ENCODE assay signal across 10 mouse cellular contexts in genomic region chr13:33074029-33074428, GRCm38 (mm10). TPM values are rescaled to one million over a fixed set of nuclear protein-coding genes. Genes with fewer than 3 reads are reported as not detected.
DNase-seq lines count a peak whose midpoint lies in the region; ATAC-seq and TF ChIP-seq lines count a peak whose summit lies in the region.
"Had no signal": no experiment of that assay in that cellular context is flagged by ENCODE, and none has a peak within 500 bp of the region (broad histone marks: within the 10 kb centered on the region; RNA-seq: fewer than 3 reads in every experiment).

No protein-coding gene starts in this region.

- TF ChIP-seq CTCF in MEL (IDR thresholded peaks at IDR 0.05 in 2 of 3, conservative IDR thresholded peaks at IDR 0.05 in 1 of 3; ENCODE audit: control insufficient read depth in 1 of 3, insufficient read depth in 1 of 3, low read depth in 2 of 3, low read length in 3 of 3, poor library complexity in 1 of 3, severe bottlenecking in 1 of 3): peak; percentile 44 to 79 (median 62)

- TF ChIP-seq EP300 in MEL (IDR thresholded peaks at IDR 0.05; ENCODE audit: low read depth in 1 of 2, low read length in 2 of 2): no peak

- H3K4me1 ChIP-seq in hindbrain, embryonic 16.5 days (ENCODE audit: control insufficient read depth, insufficient read depth, low read depth, low read length): no peaks in the 10 kb centered on the region
- H3K4me1 ChIP-seq in hindbrain, embryonic 12.5 days: no peaks in the 10 kb centered on the region
- no peaks in the 10 kb centered on the region for H3K4me1 ChIP-seq in MEL (ENCODE audit: control insufficient read depth in 1 of 2, insufficient read depth in 2 of 2, low read length in 2 of 2)
- no peaks in the 10 kb centered on the region for H3K4me1 ChIP-seq in kidney, embryonic 14.5 days (ENCODE audit: control insufficient read depth, insufficient read depth, low read length)
- H3K4me1 ChIP-seq: embryonic facial prominence, embryonic 12.5 days had no signal

- peak; percentile 58 for DNase-seq in MEL (ENCODE audit: low read depth, low spot score)
- DNase-seq in embryo, embryonic 10.5 days (ENCODE audit: low spot score): peak; percentile 42
- peak; percentile 42 for DNase-seq in yolk sac, embryonic 10.5 days (ENCODE audit: low spot score)
- no peak for DNase-seq in right cerebral cortex, postnatal 14 days

- peak; percentile 77 for TF ChIP-seq RAD21 in MEL (IDR thresholded peaks at IDR 0.05; ENCODE audit: low read depth, low read length)

- H3K4me2 ChIP-seq in hindbrain, embryonic 16.5 days (ENCODE audit: low read length): no peak overlapping the region
- H3K4me2 ChIP-seq in hindbrain, embryonic 12.5 days (replicated peaks): no peak overlapping the region
- no peak overlapping the region for H3K4me2 ChIP-seq in kidney, embryonic 14.5 days (replicated peaks; ENCODE audit: low read depth, low read length)
- H3K4me2 ChIP-seq: embryonic facial prominence, embryonic 12.5 days had no signal

- TF ChIP-seq POLR2A in MEL (IDR thresholded peaks at IDR 0.05; ENCODE audit: control insufficient read depth in 1 of 2, insufficient read depth in 1 of 2, low read depth in 1 of 2, low read length in 2 of 2, poor library complexity in 1 of 2): no peak

- H3K4me3 ChIP-seq in hindbrain, embryonic 16.5 days (ENCODE audit: low read length): no peak overlapping the region
- no peak overlapping the region for H3K4me3 ChIP-seq in hindbrain, embryonic 12.5 days
- no peak overlapping the region for H3K4me3 ChIP-seq in MEL (ENCODE audit: control insufficient read depth in 1 of 2, insufficient read depth in 1 of 2, low read depth in 2 of 2, low read length in 2 of 2)
- H3K4me3 ChIP-seq in kidney, embryonic 14.5 days (ENCODE audit: low read length): no peak overlapping the region
- H3K4me3 ChIP-seq: embryonic facial prominence, embryonic 12.5 days had no signal

- no peaks in the 10 kb centered on the region for H3K36me3 ChIP-seq in hindbrain, embryonic 16.5 days (ENCODE audit: control insufficient read depth, insufficient read depth, low read length)
- no peaks in the 10 kb centered on the region for H3K36me3 ChIP-seq in hindbrain, embryonic 12.5 days
- H3K36me3 ChIP-seq in MEL (ENCODE audit: control insufficient read depth in 1 of 2, insufficient read depth in 2 of 2, low read length in 2 of 2): no peaks in the 10 kb centered on the region
- no peaks in the 10 kb centered on the region for H3K36me3 ChIP-seq in kidney, embryonic 14.5 days (ENCODE audit: control insufficient read depth, insufficient read depth, low read length)
- H3K36me3 ChIP-seq: embryonic facial prominence, embryonic 12.5 days had no signal

- no peak overlapping the region for H3K9ac ChIP-seq in hindbrain, embryonic 16.5 days (ENCODE audit: low read depth, low read length)
- no peak overlapping the region for H3K9ac ChIP-seq in hindbrain, embryonic 12.5 days
- no peak overlapping the region for H3K9ac ChIP-seq in MEL (ENCODE audit: control insufficient read depth, low read depth, low read length, poor library complexity, severe bottlenecking)
- no peak overlapping the region for H3K9ac ChIP-seq in kidney, embryonic 14.5 days (ENCODE audit: low read depth, low read length)
- H3K9ac ChIP-seq: embryonic facial prominence, embryonic 12.5 days had no signal

- H3K79me2 ChIP-seq in MEL (ENCODE audit: control insufficient read depth, insufficient read depth, low read length, poor library complexity): no peaks in the 10 kb centered on the region

- H3K9me3 ChIP-seq in hindbrain, embryonic 16.5 days (ENCODE audit: control insufficient read depth, low read length): no peaks in the 10 kb centered on the region
- H3K9me3 ChIP-seq in hindbrain, embryonic 12.5 days (replicated peaks): no peaks in the 10 kb centered on the region
- H3K9me3 ChIP-seq in MEL (replicated peaks; ENCODE audit: insufficient read depth, low read length): no peaks in the 10 kb centered on the region
- no peaks in the 10 kb centered on the region for H3K9me3 ChIP-seq in kidney, embryonic 14.5 days (ENCODE audit: control insufficient read depth, low read length)
- H3K9me3 ChIP-seq: embryonic facial prominence, embryonic 12.5 days had no signal

- H3K27me3 ChIP-seq in hindbrain, embryonic 16.5 days (replicated peaks; ENCODE audit: control insufficient read depth, insufficient read depth, low read length): no peaks in the 10 kb centered on the region
- H3K27me3 ChIP-seq in hindbrain, embryonic 12.5 days: no peaks in the 10 kb centered on the region
- peaks cover 0 to 1% of the 10 kb centered on the region in 2 experiments; a peak in 2 of 4 replicates for H3K27me3 ChIP-seq in MEL (ENCODE audit: control insufficient read depth in 1 of 2, insufficient read depth in 2 of 2, low read length in 2 of 2)
- H3K27me3 ChIP-seq in kidney, embryonic 14.5 days (ENCODE audit: control insufficient read depth, insufficient read depth, low read length): no peaks in the 10 kb centered on the region
- H3K27me3 ChIP-seq: embryonic facial prominence, embryonic 12.5 days had no signal

- ATAC-seq in hindbrain, embryonic 16.5 days: 0 out of 2 replicates have a peak, but pooled peaks have one; percentile 67
- ATAC-seq in hindbrain, embryonic 12.5 days (ENCODE audit: low FRiP score): no peak
- peak; percentile 78; the same call in 1 of the 2 replicates for ATAC-seq in kidney, embryonic 14.5 days (ENCODE audit: low FRiP score, low TSS enrichment)
- peak; percentile 20; the same call in 1 of the 2 replicates for ATAC-seq in megakaryocyte, adult 5-6 weeks (ENCODE audit: poor library complexity, severe bottlenecking)

- no peak overlapping the region for H3K27ac ChIP-seq in hindbrain, embryonic 16.5 days (ENCODE audit: low read depth, low read length)
- H3K27ac ChIP-seq in hindbrain, embryonic 12.5 days: no peak overlapping the region
- no peak overlapping the region for H3K27ac ChIP-seq in MEL (ENCODE audit: control insufficient read depth, low read depth, low read length)
- no peak overlapping the region for H3K27ac ChIP-seq in kidney, embryonic 14.5 days (ENCODE audit: low read depth, low read length)
- H3K27ac ChIP-seq: embryonic facial prominence, embryonic 12.5 days had no signal

TF ChIP-seq in MEL, 35 proteins besides CTCF, POLR2A, EP300 and RAD21:
- TF ChIP-seq SMC3 (IDR thresholded peaks at IDR 0.05; ENCODE audit: low read depth, low read length): peak; percentile 96
- peak; percentile 85 for TF ChIP-seq ZC3H11A (IDR thresholded peaks at IDR 0.05; ENCODE audit: low read depth, low read length)
- no peak for TF ChIP-seq POLR2AphosphoS5 (IDR thresholded peaks at IDR 0.05; ENCODE audit: borderline replicate concordance, low read depth, low read length)

RNA-seq across cellular contexts. Expression of gene Serpinb1b, which starts 4.3 kb away (rescaled TPM):
- polyA plus RNA-seq in hindbrain, embryonic 16.5 days (2015; fragmentation: Nextera tagmentation; extraction: Ambion mirVana): 26.4 and 34.9 TPM in 2 replicates
- polyA plus RNA-seq in hindbrain, embryonic 12.5 days (2016; fragmentation: Nextera tagmentation; extraction: Ambion mirVana): 4.9 and 6.1 TPM in 2 replicates
- not detected in 2 replicates for total RNA-seq in MEL (2012; rRNA removed)
- not detected for polyA plus RNA-seq in MEL (2012; ENCODE audit: insufficient read depth in 1 of 2, insufficient read length in 2 of 2, low read depth in 1 of 2, low replicate concordance in 2 of 2, missing spikeins in 1 of 2)
- not detected in 2 replicates for polyA plus RNA-seq in kidney, embryonic 14.5 days (2014; fragmentation: Nextera tagmentation; extraction: Ambion mirVana)
- 0.07 TPM in 1 of 2 replicates, not detected in the other for total RNA-seq in megakaryocyte, adult 5-6 weeks (2015)
- 0.12 TPM in 1 of 2 replicates, not detected in the other for total RNA-seq in megakaryocyte, adult 5-6 weeks (2017)
- polyA plus RNA-seq: neural tube, embryonic 11.5 days had no signal

RNA-seq across cellular contexts. Expression of gene Serpinb9b, which starts 46.8 kb away (rescaled TPM):
- polyA plus RNA-seq in hindbrain, embryonic 16.5 days (2015; fragmentation: Nextera tagmentation; extraction: Ambion mirVana): 0.14 and 0.17 TPM in 2 replicates
- polyA plus RNA-seq in hindbrain, embryonic 12.5 days (2016; fragmentation: Nextera tagmentation; extraction: Ambion mirVana): 0.10 and 0.31 TPM in 2 replicates
- total RNA-seq in MEL (2012; rRNA removed): 1.5 and 2.3 TPM in 2 replicates
- polyA plus RNA-seq in MEL (2012; ENCODE audit: insufficient read depth in 1 of 2, insufficient read length in 2 of 2, low read depth in 1 of 2, low replicate concordance in 2 of 2, missing spikeins in 1 of 2): 1 to 10 TPM in 1 of 2 experiments, not detected in 1; 3.9 TPM
- polyA plus RNA-seq in kidney, embryonic 14.5 days (2014; fragmentation: Nextera tagmentation; extraction: Ambion mirVana): not detected in 2 replicates
- 0.27 TPM in 1 of 2 replicates, not detected in the other for total RNA-seq in megakaryocyte, adult 5-6 weeks (2015)
- total RNA-seq in megakaryocyte, adult 5-6 weeks (2017): not detected in 2 replicates
